Mouse (Mus musculus) forebrain, embryonic 12.5 days (tissue): ENCODE results near the gene Magi1. TPM values are rescaled to one million over a fixed set of nuclear protein-coding genes. Genes with fewer than 3 reads are reported as not detected.

Source experiments
- ATAC-seq: fragments of 200-750 bp; cut with Nextera tagmentation; 2 replicates; pipeline ENCODE4 v1.8.0; 2017; ENCODE audit warnings: moderate TSS enrichment; ENCODE audit not compliant: low FRiP score
- H3K27ac ChIP-seq: fragments of 300-500 bp; sonication (generic); 2 replicates; pipeline ENCODE4 v1.5.1; 2016; ENCODE audit warnings: mild to moderate bottlenecking
- H3K27me3 ChIP-seq: fragments of 300-500 bp; sonication (generic); 2 replicates; pipeline ENCODE4 v1.6.1; 2016; ENCODE audit warnings: mild to moderate bottlenecking
- H3K36me3 ChIP-seq: fragments of 300-500 bp; sonication (generic); replicated peaks from 2 replicates; pipeline ENCODE4 v1.6.1; 2016; ENCODE audit warnings: mild to moderate bottlenecking
- H3K4me1 ChIP-seq: fragments of 300-500 bp; sonication (generic); 2 replicates; pipeline ENCODE4 v1.6.1; 2016
- H3K4me2 ChIP-seq: fragments of 300-500 bp; sonication (generic); 2 replicates; pipeline ENCODE4 v1.6.1; 2016; ENCODE audit warnings: mild to moderate bottlenecking, moderate library complexity
- H3K4me3 ChIP-seq: fragments of 300-500 bp; sonication (generic); replicated peaks from 2 replicates; pipeline ENCODE4 v1.5.1; 2016; ENCODE audit warnings: mild to moderate bottlenecking
- H3K9ac ChIP-seq: fragments of 300-500 bp; sonication (generic); 2 replicates; pipeline ENCODE4 v1.6.1; 2016; ENCODE audit warnings: mild to moderate bottlenecking
- H3K9me3 ChIP-seq: fragments of 300-500 bp; sonication (generic); 2 replicates; pipeline ENCODE4 v1.6.1; 2016
- WGBS: fragments of 180-500 bp; shearing (Covaris S2); methylation state at CpG from one replicate; pipeline ENCODE4 v1.1.7; 2016; 5-methylcytosine and 5-hydroxymethylcytosine counted together
- polyA plus RNA-seq: library from polyadenylated mRNA; unstranded; fragments of >200 nt; fragmentation: Nextera tagmentation; extraction: Ambion mirVana; gene quantifications from 2 replicates; pipeline ENCODE4 v1.2.1, GENCODE M21; 2016

The Magi1 gene
- polyA plus RNA-seq, 1 experiment from 2014 or later = 45.5 TPM

- Histone ChIP-seq H3K27me3 (no peaks in the 10 kb centered on the region), H3K27ac (peak overlapping the region; percentile 100), H3K9me3 (no peaks in the 10 kb centered on the region), H3K4me3 (peak overlapping the region; percentile 44), H3K36me3 (peaks cover 3% of the 10 kb centered on the region; the same call in 1 of the 2 replicates), H3K9ac (peak overlapping the region; percentile 72), H3K4me2 (peak overlapping the region; percentile 75), H3K4me1 (peaks cover 50% of the 10 kb centered on the region)
- peak; percentile 25 for ATAC-seq
- WGBS = 2% methylated on average over 8 of the region's 8 CpGs
These were observed 371.6 kb downstream of the Magi1 start for GRCm38 (mm10) chr6:93912003-93912581.

GRCm38 (mm10) chr6:93911420-93911819, 372.3 kb downstream of the Magi1 start:
- Histone ChIP-seq H3K9me3 (no peaks in the 10 kb centered on the region), H3K36me3 (peaks cover 3% of the 10 kb centered on the region; the same call in 1 of the 2 replicates), H3K27me3 (no peaks in the 10 kb centered on the region), H3K4me1 (peaks cover 50% of the 10 kb centered on the region), H3K9ac (peak overlapping the region; percentile 72), H3K4me2 (peak overlapping the region; percentile 75), H3K4me3 (peak overlapping the region; percentile 44), H3K27ac (peak overlapping the region; percentile 100)
- WGBS = 6% methylated on average over 2 of the region's 2 CpGs
- ATAC-seq = no peak

GRCm38 (mm10) chr6:93909976-93910375, 373.7 kb downstream of the Magi1 start:
- Histone ChIP-seq H3K9ac (no peak overlapping the region), H3K4me2 (peak overlapping the region; percentile 75), H3K4me3 (peak overlapping the region; percentile 44; the same call in 1 of the 2 replicates), H3K9me3 (no peaks in the 10 kb centered on the region), H3K4me1 (peaks cover 48% of the 10 kb centered on the region), H3K27me3 (no peaks in the 10 kb centered on the region), H3K27ac (no peak overlapping the region), H3K36me3 (peaks cover 3% of the 10 kb centered on the region; the same call in 1 of the 2 replicates)
- WGBS = 78% methylated on average over 4 of the region's 4 CpGs
- no peak for ATAC-seq

- 91% methylated on average over 2 of the region's 2 CpGs for WGBS
- Histone ChIP-seq H3K9me3 (no peaks in the 10 kb centered on the region), H3K4me3 (no peak overlapping the region), H3K36me3 (peaks cover 7% of the 10 kb centered on the region), H3K4me1 (peaks cover 12% of the 10 kb centered on the region), H3K9ac (no peak overlapping the region), H3K4me2 (no peak overlapping the region), H3K27ac (no peak overlapping the region), H3K27me3 (no peaks in the 10 kb centered on the region)
- no peak for ATAC-seq
These were observed 378.7 kb downstream of the Magi1 start for GRCm38 (mm10) chr6:93904987-93905386.

GRCm38 (mm10) chr6:93902239-93902638, 381.5 kb downstream of the Magi1 start:
- WGBS = 72% methylated on average over 2 of the region's 2 CpGs
- H3K27me3 ChIP-seq = no peaks in the 10 kb centered on the region
- H3K4me1 ChIP-seq = no peaks in the 10 kb centered on the region; the same call in 1 of the 2 replicates
- peaks cover 4% of the 10 kb centered on the region for H3K36me3 ChIP-seq
- no peak overlapping the region for H3K4me2 ChIP-seq
- H3K9ac ChIP-seq = no peak overlapping the region
- ATAC-seq = no peak
- H3K4me3 ChIP-seq = no peak overlapping the region
- H3K27ac ChIP-seq = no peak overlapping the region
- H3K9me3 ChIP-seq = no peaks in the 10 kb centered on the region

- WGBS = 94% methylated on average over 2 of the region's 2 CpGs
- Histone ChIP-seq H3K36me3 (peaks cover 4% of the 10 kb centered on the region), H3K4me1 (no peaks in the 10 kb centered on the region; the same call in 1 of the 2 replicates), H3K9me3 (no peaks in the 10 kb centered on the region), H3K4me3 (no peak overlapping the region), H3K4me2 (no peak overlapping the region), H3K9ac (no peak overlapping the region), H3K27me3 (no peaks in the 10 kb centered on the region), H3K27ac (no peak overlapping the region)
- no peak for ATAC-seq
These were observed 382.3 kb downstream of the Magi1 start for GRCm38 (mm10) chr6:93901408-93901807.

DNA sequence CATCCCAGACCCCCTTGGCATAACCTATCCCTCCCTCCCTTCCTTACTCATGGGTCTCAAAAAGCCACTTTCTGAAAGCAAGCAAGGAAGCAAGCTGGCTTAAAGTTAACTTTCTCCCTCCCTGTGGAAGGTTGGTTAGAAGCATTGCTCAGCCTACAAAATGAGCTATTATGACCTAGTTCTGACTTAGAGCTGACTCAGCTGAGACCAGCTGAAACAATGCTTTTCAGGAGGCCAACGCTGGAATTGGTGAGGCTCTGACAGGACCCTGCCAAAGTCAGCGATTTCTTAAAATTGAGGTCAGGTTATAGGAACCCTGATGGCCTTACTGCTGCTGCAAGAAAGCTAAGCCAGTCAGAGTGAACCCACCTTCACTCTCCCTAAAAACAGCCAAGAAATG, 386.2 kb downstream of the Magi1 start:
- H3K9ac ChIP-seq = no peak overlapping the region
- H3K27ac ChIP-seq = no peak overlapping the region
- 74% methylated on average over 2 of the region's 2 CpGs for WGBS
- H3K4me3 ChIP-seq = no peak overlapping the region
- peaks cover 4% of the 10 kb centered on the region for H3K36me3 ChIP-seq
- no peak overlapping the region for H3K4me2 ChIP-seq
- peaks cover 15% of the 10 kb centered on the region for H3K4me1 ChIP-seq
- ATAC-seq = no peak
- no peaks in the 10 kb centered on the region for H3K9me3 ChIP-seq
- H3K27me3 ChIP-seq = no peaks in the 10 kb centered on the region

DNA sequence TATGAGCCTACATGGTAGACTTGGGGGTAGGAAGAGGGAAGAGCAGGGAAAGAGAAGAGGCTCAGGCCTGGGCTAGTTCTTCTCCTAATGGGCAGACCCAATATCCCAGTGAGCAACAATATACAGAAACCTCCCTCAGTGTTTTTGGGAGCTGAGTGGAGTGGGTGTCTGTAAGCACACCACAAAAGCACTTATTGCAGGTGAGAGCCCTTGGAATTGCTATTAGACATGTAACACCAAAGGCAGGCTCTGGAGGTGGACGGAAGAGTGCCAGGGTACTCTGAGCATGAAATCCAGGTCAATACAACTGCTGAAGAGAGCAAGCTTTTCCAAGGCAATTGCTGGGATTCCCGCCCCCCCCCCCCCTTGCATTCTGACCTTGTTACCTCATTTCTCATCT, 388.0 kb downstream of the Magi1 start:
- H3K4me1 ChIP-seq = peaks cover 17% of the 10 kb centered on the region
- H3K4me2 ChIP-seq = no peak overlapping the region
- WGBS = 89% methylated on average over 2 of the region's 2 CpGs
- no peaks in the 10 kb centered on the region for H3K9me3 ChIP-seq
- H3K9ac ChIP-seq = no peak overlapping the region
- no peak for ATAC-seq
- H3K27me3 ChIP-seq = no peaks in the 10 kb centered on the region
- peaks cover 4% of the 10 kb centered on the region; the same call in 1 of the 2 replicates for H3K36me3 ChIP-seq
- no peak overlapping the region for H3K27ac ChIP-seq
- no peak overlapping the region for H3K4me3 ChIP-seq

DNA sequence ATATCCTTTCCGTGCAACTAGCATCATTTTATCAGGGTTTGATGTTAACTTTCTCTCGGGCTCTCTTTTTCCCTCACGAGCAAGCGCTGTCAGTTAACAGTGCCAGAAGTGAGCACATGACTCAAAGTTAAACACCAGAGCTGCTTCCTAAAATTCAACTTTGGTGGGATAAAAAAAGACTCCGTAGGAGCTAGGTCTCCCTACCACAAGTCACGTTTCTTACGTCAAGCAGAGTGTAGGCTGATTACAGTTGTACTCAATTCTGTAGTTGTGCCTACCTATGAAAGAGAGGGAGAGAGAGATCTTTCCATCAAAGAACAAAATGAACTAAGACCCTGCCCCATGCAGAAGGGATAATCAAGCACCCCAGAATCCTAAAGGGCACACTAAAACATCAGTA, 389.8 kb downstream of the Magi1 start:
- Histone ChIP-seq H3K27ac (no peak overlapping the region), H3K9me3 (no peaks in the 10 kb centered on the region), H3K4me1 (peaks cover 17% of the 10 kb centered on the region), H3K36me3 (peaks cover 10% of the 10 kb centered on the region; the same call in 1 of the 2 replicates), H3K4me3 (no peak overlapping the region), H3K27me3 (no peaks in the 10 kb centered on the region), H3K4me2 (no peak overlapping the region), H3K9ac (no peak overlapping the region)
- WGBS = 89% methylated on average over 7 of the region's 7 CpGs
- ATAC-seq = no peak

DNA sequence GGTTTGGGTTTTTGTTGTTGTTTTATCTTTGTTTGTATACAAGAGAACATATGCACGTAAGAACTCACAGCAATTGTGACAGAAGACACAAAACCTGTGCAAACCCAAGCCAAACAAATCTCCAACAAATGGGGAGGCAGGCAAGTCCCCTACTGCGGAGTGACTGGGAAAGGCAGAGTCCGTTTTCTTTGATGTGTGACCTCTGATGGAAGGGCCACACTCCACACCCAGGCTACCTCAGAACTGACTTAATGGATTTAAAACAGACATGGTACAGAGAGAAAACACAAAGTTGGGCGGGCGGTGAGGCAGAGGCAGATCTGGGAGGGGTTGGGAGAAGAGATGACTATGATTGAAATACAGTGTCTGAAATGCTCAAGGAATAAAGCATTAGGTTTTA, 390.8 kb downstream of the Magi1 start:
- peaks cover 17% of the 10 kb centered on the region for H3K4me1 ChIP-seq
- H3K9ac ChIP-seq = no peak overlapping the region
- ATAC-seq = no peak
- H3K4me3 ChIP-seq = no peak overlapping the region
- H3K4me2 ChIP-seq = no peak overlapping the region
- WGBS = 38% methylated on average over 5 of the region's 5 CpGs
- peaks cover 10% of the 10 kb centered on the region; the same call in 1 of the 2 replicates for H3K36me3 ChIP-seq
- no peaks in the 10 kb centered on the region for H3K9me3 ChIP-seq
- H3K27ac ChIP-seq = no peak overlapping the region
- H3K27me3 ChIP-seq = no peaks in the 10 kb centered on the region

DNA sequence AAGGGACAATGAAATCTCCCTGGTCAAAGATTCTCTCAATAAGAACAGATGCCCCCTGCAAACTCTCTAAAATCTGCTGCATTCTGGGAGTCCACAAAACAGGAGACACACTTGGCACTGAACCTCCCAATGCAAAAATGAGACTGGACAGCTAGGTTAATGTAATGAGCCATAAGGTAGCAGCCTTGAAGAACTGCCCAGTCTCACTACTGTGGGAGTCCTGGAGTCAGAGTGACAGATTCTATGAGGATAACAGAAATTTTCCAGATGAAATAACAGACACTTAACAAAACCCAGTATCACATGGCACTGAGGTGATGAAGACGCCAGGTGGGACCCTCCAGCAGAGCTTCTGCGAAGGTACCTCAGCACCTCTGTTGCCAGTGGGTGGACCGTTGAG, 393.7 kb downstream of the Magi1 start:
- H3K4me3 ChIP-seq = no peak overlapping the region
- no peaks in the 10 kb centered on the region for H3K27me3 ChIP-seq
- H3K4me2 ChIP-seq = no peak overlapping the region
- no peak overlapping the region for H3K27ac ChIP-seq
- H3K36me3 ChIP-seq = peaks cover 10% of the 10 kb centered on the region
- peaks cover 14% of the 10 kb centered on the region; the same call in 1 of the 2 replicates for H3K4me1 ChIP-seq
- no peak for ATAC-seq
- WGBS = 93% methylated on average over 3 of the region's 3 CpGs
- no peak overlapping the region for H3K9ac ChIP-seq
- H3K9me3 ChIP-seq = no peaks in the 10 kb centered on the region

DNA sequence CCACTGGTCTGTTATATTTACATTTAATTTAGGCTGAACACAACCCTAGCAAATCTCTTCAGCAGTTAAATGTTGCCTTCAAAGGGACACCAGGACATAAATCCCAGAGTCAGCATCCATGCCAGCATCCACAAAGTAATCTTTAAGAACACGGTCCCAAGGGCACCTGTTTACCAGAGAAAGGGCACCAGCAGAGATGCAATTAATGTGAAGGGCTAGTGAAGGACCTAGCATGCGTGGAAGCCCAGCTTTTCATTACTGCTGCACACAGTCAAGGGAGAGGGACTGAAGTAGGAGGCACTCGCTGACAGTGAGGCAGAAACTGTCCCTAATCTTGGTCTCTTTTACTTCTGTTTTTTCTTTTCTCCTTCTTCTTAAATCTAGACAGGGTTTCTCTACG, 406.4 kb downstream of the Magi1 start:
- Histone ChIP-seq H3K4me3 (no peak overlapping the region), H3K9me3 (no peaks in the 10 kb centered on the region), H3K4me1 (peaks cover 17% of the 10 kb centered on the region), H3K27ac (peak overlapping the region; percentile 13; the same call in 1 of the 2 replicates), H3K4me2 (no peak overlapping the region), H3K27me3 (no peaks in the 10 kb centered on the region), H3K36me3 (no peaks in the 10 kb centered on the region), H3K9ac (no peak overlapping the region)
- ATAC-seq = 0 out of 2 replicates have a peak, but pooled peaks have one; percentile 33
- 63% methylated on average over 4 of the region's 4 CpGs for WGBS

DNA sequence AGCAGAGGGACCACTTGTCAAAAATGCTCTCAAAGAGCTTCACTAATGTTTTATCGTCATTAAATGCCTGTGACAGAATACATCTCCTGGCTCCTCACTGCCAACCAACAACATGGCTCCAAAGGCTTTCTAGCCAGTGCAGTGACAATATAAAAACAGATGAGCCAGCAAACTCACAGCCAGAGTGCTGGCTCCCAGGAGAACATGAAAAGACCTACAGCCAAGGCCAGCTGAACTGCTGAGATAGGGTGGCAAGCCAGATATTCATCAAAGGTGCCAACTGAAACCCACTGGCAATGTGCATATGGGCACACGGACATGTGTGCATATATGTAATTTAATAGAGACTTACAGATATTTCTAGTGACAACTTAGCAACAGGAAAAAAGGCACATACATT, 408.8 kb downstream of the Magi1 start:
- H3K9me3 ChIP-seq = no peaks in the 10 kb centered on the region
- H3K27ac ChIP-seq = no peak overlapping the region
- peaks cover 21% of the 10 kb centered on the region for H3K4me1 ChIP-seq
- no peak overlapping the region for H3K4me3 ChIP-seq
- no peak for ATAC-seq
- H3K9ac ChIP-seq = no peak overlapping the region
- no peaks in the 10 kb centered on the region for H3K27me3 ChIP-seq
- no peak overlapping the region for H3K4me2 ChIP-seq
- no peaks in the 10 kb centered on the region for H3K36me3 ChIP-seq
- WGBS = 86% methylated on average over 2 of the region's 2 CpGs
